Mouse (Mus musculus) WW6 (cell line): ENCODE results near the gene Necap1.

Experiments
- DNase-seq: peaks from one replicate; pipeline ENCODE4 v3.0.0-alpha.2; 2013; ENCODE audit warnings: low read depth, low spot score

Necap1 gene

DNA sequence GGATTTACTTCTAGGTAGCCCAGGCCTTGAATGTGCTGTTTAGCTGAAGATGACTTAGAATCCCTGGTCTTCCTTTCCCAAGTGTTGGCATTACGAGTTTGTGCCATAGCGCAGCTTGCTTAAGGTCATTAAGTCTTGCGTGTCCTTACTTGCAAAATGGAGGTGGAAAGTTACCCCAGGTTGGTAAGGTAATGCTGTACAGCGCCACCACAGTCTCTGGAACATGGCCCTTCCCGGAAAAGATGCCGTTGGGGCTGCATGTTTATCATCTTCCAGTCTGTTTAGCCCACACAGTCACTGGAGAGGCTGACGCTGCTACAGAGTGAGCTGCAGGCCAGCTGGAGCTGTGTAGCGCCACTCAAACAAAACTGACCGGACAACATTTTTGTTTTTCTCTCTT is 9.3 kb downstream of the Necap1 start:
- no peak for DNase-seq

- DNase-seq = no peak
Observed at GRCm38 (mm10) chr6:122889599-122889998, 15.3 kb downstream of the Necap1 start.

DNA sequence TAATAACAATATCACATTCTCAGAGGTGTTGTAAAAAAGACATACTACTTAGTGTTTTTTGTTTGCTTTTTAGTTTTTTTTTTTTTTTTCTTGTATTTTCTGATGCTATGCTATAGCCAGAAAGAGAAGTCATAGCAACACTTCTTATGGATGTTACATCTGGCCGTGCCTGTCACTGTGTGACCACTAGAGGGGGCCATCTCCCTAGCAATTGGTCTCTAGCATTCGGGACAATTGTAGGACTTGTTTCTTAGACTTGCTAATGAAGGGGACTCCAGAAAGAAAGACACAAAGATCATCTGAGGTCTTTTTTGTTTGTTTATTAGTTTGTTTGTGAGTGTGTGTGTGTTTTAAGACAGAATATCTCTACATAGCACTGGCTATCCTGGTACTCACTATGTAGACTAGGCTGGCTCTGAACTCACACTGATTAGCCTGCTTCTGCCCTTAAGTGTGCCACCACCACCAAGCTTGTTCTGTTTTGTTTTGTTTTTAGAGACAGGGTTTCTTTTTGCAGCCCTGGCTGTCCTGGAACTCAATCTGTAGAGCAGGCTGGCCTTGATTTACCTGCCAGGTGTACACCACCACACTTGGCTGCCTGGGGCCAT is 18.3 kb downstream of the Necap1 start:
- peak; percentile 61 for DNase-seq

DNA sequence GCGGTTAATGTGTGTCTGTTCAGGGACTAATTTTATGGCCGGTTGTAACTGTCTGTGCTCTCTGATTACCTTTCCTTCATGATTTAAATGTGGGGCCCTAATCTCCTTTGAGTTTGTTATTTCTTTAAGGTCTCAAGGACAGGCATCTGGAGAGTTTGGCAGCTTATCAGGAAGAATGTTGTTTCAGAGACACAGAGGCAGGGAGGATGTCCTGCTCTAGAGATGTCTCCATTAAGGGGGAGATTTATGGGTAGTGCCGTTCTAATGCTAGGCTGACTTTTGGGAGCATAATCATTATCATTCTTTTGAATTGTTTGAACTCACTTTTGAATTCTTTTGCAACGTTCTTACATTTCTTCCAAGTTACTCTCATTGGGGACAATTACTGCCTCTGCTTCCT is 45.6 kb downstream of the Necap1 start:
- DNase-seq = no peak

- no peak for DNase-seq
Observed at GRCm38 (mm10) chr6:122921451-122921850, 47.2 kb downstream of the Necap1 start, which contains the start of gene Clec4a1. Gene Clec4a1, plus strand, starts transcription at chr6:122921848.

DNA sequence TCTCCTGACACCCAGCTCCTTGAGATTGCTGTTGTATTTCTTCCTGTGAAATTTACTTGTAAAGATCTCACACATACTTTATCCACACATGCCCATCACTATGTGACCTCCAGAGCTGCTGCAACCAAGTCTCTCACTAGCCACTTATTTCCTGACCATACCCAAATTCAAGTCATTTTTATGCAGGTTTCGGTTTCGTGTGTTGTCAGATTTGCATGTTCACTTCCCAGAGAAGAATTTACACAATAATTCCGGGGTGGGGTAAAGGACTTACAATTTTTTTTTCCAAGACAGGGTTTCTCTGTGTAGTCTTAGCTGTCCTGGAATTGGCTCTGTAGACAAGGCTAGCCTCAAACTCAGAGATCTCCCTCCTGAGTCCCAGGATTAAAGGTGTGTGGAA is 60.6 kb downstream of the Necap1 start:
- DNase-seq = no peak
